Mouse (Mus musculus) embryonic facial prominence, embryonic 11.5 days (tissue): ENCODE measurements around the gene Efcab6. TPM values are rescaled to one million over a fixed set of nuclear protein-coding genes. Genes with fewer than 3 reads are reported as not detected.
"Not testable (repeated sequence)": the region's sequence is repeated elsewhere in the genome, so short reads cannot be mapped to it uniquely, and the experiment has no call there.

Source experiments
- ATAC-seq: fragments of 200-750 bp; cut with Nextera tagmentation; replicated peaks from 2 replicates; pipeline ENCODE4 v1.8.0; 2017; ENCODE audit warnings: low read depth; ENCODE audit not compliant: insufficient number of reproducible peaks, low FRiP score, low TSS enrichment
- DNase-seq: peaks from one replicate; pipeline ENCODE4 v3.0.0-alpha.2; 2015; ENCODE audit warnings: low spot score
- H3K27ac ChIP-seq: fragments of 300-500 bp; sonication (generic); replicated peaks from 2 replicates; pipeline ENCODE4 v1.5.1; 2014; ENCODE audit warnings: mild to moderate bottlenecking, low read depth, low read length, control low read depth
- H3K27me3 ChIP-seq: fragments of 300-500 bp; sonication (generic); 2 replicates; pipeline ENCODE4 v1.6.1; 2014; ENCODE audit warnings: mild to moderate bottlenecking, low read length, moderate library complexity, mixed read lengths; ENCODE audit not compliant: control insufficient read depth, insufficient read depth
- H3K36me3 ChIP-seq: fragments of 300-500 bp; sonication (generic); replicated peaks from 2 replicates; pipeline ENCODE4 v1.6.1; 2014; ENCODE audit warnings: low read depth, mild to moderate bottlenecking, low read length, moderate library complexity, mixed read lengths; ENCODE audit not compliant: control insufficient read depth, insufficient read depth
- H3K4me1 ChIP-seq: fragments of 300-500 bp; sonication (generic); 2 replicates; pipeline ENCODE4 v1.6.1; 2014; ENCODE audit warnings: low read length, mixed read lengths; ENCODE audit not compliant: control insufficient read depth, insufficient read depth
- H3K4me2 ChIP-seq: fragments of 300-500 bp; sonication (generic); 2 replicates; pipeline ENCODE4 v1.6.1; 2014; ENCODE audit warnings: low read depth, mild to moderate bottlenecking, control low read depth, low read length, moderate library complexity
- H3K4me3 ChIP-seq: fragments of 300-500 bp; sonication (generic); 2 replicates; pipeline ENCODE4 v1.5.1; 2014; ENCODE audit warnings: low read depth, low read length, control low read depth
- H3K9ac ChIP-seq: fragments of 300-500 bp; sonication (generic); replicated peaks from 2 replicates; pipeline ENCODE4 v1.6.1; 2014; ENCODE audit warnings: mild to moderate bottlenecking, control low read depth, low read length
- H3K9me3 ChIP-seq: fragments of 300-500 bp; sonication (generic); replicated peaks from 2 replicates; pipeline ENCODE4 v1.6.1; 2016; ENCODE audit warnings: mild to moderate bottlenecking, low read length, inconsistent platforms, mixed read lengths; ENCODE audit not compliant: control insufficient read depth
- WGBS: fragments of 180-500 bp; shearing (Covaris S2); extraction: QIAGEN DNeasy Blood & Tissue Kit; methylation state at CpG from one replicate; pipeline ENCODE4 v1.1.7; 2014; 5-methylcytosine and 5-hydroxymethylcytosine counted together
- polyA plus RNA-seq: library from polyadenylated mRNA; unstranded; fragments of >200 nt; fragmentation: Nextera tagmentation; extraction: Ambion mirVana; gene quantifications from 2 replicates; pipeline ENCODE4 v1.2.1, GENCODE M21; 2014

The Efcab6 gene
- polyA plus RNA-seq, result 0.14 and 0.20 TPM in 2 replicates

DNA sequence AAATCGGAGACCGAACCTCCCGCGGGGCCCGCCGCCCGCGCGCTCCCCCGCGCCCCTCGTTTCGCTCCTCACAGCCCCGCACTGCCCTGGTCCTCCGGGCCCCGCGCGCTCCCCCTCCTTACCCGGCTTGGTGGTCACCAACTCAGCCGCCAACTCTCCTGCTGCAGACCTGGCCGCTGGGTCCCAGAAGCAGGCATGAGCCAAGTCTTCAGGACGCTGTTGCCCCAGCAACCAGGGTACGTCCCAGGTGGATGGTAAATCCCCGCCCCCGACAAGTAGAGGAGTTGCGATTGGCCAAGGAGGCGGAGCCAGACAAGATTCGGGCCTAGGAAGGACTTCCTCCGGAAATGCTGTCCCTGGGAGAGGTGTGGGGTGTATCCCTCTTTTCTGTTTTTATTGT lies at the start of gene Efcab6:
Gene Efcab6, minus strand, starts transcription at position 240 of the 400 bp plus-strand sequence.
- no peaks in the 10 kb centered on the region for H3K9me3 ChIP-seq
- 2% methylated on average over 29 of the region's 29 CpGs for WGBS
- peak within 1 kb of the TSS; percentile 16; the same call in 1 of the 2 replicates for H3K4me3 ChIP-seq
- peaks cover 10% of the 10 kb centered on the region for H3K27me3 ChIP-seq
- H3K4me1 ChIP-seq, result no peaks in the 10 kb centered on the region
- H3K36me3 ChIP-seq, result no peaks in the 10 kb centered on the region
- no peak within 1 kb of the TSS for H3K27ac ChIP-seq
- H3K9ac ChIP-seq, result no peak within 1 kb of the TSS
- 0 out of 2 replicates have a peak, but pooled peaks have one; percentile 34 for ATAC-seq
- peak; percentile 71 for DNase-seq
- peak within 1 kb of the TSS; percentile 37 for H3K4me2 ChIP-seq

DNA sequence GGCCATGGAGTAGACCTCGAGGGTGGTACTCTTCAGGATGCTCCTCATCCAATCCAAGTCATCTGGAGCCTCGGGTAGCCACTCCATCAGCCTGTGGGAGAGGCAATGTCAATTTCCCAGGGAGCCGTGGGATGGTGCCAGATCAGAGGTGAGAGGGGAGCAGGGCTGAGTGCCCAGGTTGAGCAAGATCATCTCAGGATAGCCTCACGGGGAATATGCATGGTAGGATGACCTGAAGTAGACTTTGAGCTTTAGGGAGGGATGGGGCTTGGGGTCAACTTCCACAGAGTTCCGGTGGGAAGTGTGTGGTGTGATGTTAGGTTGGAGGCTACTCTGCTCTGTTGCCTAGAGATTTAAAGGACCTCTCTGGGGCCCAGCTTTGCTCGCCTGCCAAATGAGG lies 48.7 kb upstream of the Efcab6 start:
- H3K9me3 ChIP-seq, result no peaks in the 10 kb centered on the region
- H3K9ac ChIP-seq, result no peak overlapping the region
- H3K27me3 ChIP-seq, result no peaks in the 10 kb centered on the region
- no peak for DNase-seq
- 73% methylated on average over 6 of the region's 6 CpGs for WGBS
- no peaks in the 10 kb centered on the region for H3K36me3 ChIP-seq
- H3K4me2 ChIP-seq, result no peak overlapping the region
- no peak for ATAC-seq
- no peaks in the 10 kb centered on the region for H3K4me1 ChIP-seq
- no peak overlapping the region for H3K4me3 ChIP-seq
- H3K27ac ChIP-seq, result no peak overlapping the region

DNA sequence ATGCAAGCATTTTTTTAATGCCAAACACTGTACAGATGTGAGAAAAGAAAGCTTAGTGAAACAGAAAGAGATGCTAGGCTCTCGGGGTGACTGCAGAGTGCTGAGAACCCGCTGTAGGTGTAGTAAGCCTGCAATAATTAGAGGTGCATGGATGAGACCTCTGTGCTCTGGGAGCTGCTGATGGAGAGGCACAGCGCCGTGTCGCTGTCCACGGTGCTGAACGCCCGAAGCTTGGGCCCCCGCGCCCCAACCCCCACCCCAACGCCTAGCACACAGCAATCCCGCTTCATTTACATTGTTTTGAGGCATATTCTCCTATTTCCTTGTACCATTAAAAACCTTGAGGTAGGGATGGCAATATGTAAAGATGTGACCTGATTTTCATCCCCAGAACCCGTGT lies 43.7 kb upstream of the Efcab6 start:
- H3K36me3 ChIP-seq, result no peaks in the 10 kb centered on the region
- WGBS, result 6% methylated on average over 13 of the region's 13 CpGs
- H3K4me2 ChIP-seq, result no peak overlapping the region
- no peaks in the 10 kb centered on the region; the same call in 1 of the 2 replicates for H3K4me1 ChIP-seq
- peak; percentile 75 for DNase-seq
- no peak overlapping the region for H3K9ac ChIP-seq
- H3K9me3 ChIP-seq, result no peaks in the 10 kb centered on the region
- no peak for ATAC-seq
- no peak overlapping the region for H3K4me3 ChIP-seq
- no peak overlapping the region for H3K27ac ChIP-seq
- peaks cover 25% of the 10 kb centered on the region for H3K27me3 ChIP-seq

GRCm38 (mm10) chr15:84105924-84106500 lies 40.8 kb upstream of the Efcab6 start:
- H3K4me2 ChIP-seq, result peak overlapping the region; percentile 79
- DNase-seq, result no peak
- no peak for ATAC-seq

GRCm38 (mm10) chr15:84105105-84105923 lies 40.1 kb upstream of the Efcab6 start, which contains the start of gene Sult4a1:
Gene Sult4a1, minus strand, starts transcription at chr15:84105754.
- peak; percentile 41; the same call in 1 of the 2 replicates for ATAC-seq
- no peak within 1 kb of the TSS for H3K27ac ChIP-seq
- 1% methylated on average over 69 of the region's 77 CpGs for WGBS

More at GRCm38 (mm10) chr15:84105924-84106500, 40.8 kb upstream of the Efcab6 start:
- peaks cover 25% of the 10 kb centered on the region for H3K27me3 ChIP-seq
- WGBS, result 8% methylated on average over 12 of the region's 12 CpGs
- H3K4me1 ChIP-seq, result no peaks in the 10 kb centered on the region; the same call in 1 of the 2 replicates
- no peak overlapping the region for H3K9ac ChIP-seq
- peak overlapping the region; percentile 55 for H3K4me3 ChIP-seq
- no peaks in the 10 kb centered on the region for H3K9me3 ChIP-seq
- H3K36me3 ChIP-seq, result no peaks in the 10 kb centered on the region
- H3K27ac ChIP-seq, result no peak overlapping the region

GRCm38 (mm10) chr15:84104626-84105025 lies 39.4 kb upstream of the Efcab6 start:
- no peak overlapping the region; the same call in 1 of the 2 replicates for H3K4me2 ChIP-seq
- no peak overlapping the region for H3K27ac ChIP-seq
- ATAC-seq (0 out of 2 replicates have a peak, but pooled peaks have one; percentile 11), DNase-seq (no peak)
- H3K4me1 ChIP-seq, result no peaks in the 10 kb centered on the region; the same call in 1 of the 2 replicates
- no peak overlapping the region for H3K9ac ChIP-seq
- H3K36me3 ChIP-seq, result no peaks in the 10 kb centered on the region
- H3K27me3 ChIP-seq, result peaks cover 25% of the 10 kb centered on the region
- peak overlapping the region; percentile 55 for H3K4me3 ChIP-seq
- WGBS, result 71% methylated on average over 7 of the region's 7 CpGs
- no peaks in the 10 kb centered on the region for H3K9me3 ChIP-seq

More at GRCm38 (mm10) chr15:84105105-84105923, 40.1 kb upstream of the Efcab6 start, which contains the start of gene Sult4a1:
- peak; percentile 52 for DNase-seq
- no peaks in the 10 kb centered on the region; the same call in 1 of the 2 replicates for H3K4me1 ChIP-seq
- H3K4me3 ChIP-seq, result peak within 1 kb of the TSS; percentile 55
- H3K4me2 ChIP-seq, result peak within 1 kb of the TSS; percentile 79
- peaks cover 25% of the 10 kb centered on the region for H3K27me3 ChIP-seq
- H3K9ac ChIP-seq, result peak within 1 kb of the TSS; percentile 43
- H3K9me3 ChIP-seq, result no peaks in the 10 kb centered on the region
- H3K36me3 ChIP-seq, result no peaks in the 10 kb centered on the region

- H3K4me3 ChIP-seq, ATAC-seq, H3K4me2 ChIP-seq, H3K4me1 ChIP-seq, H3K27me3 ChIP-seq, H3K27ac ChIP-seq, H3K36me3 ChIP-seq, H3K9me3 ChIP-seq, H3K9ac ChIP-seq, DNase-seq: not testable (repeated sequence)
- 84% methylated on average over 15 of the region's 15 CpGs for WGBS
Measured at GRCm38 (mm10) chr15:84097536-84097935, 32.4 kb upstream of the Efcab6 start.
